Mouse (Mus musculus) embryo, embryonic 9.5 days (tissue): ENCODE data around the gene Bpifb2.
"Not testable (repeated sequence)": the region's sequence is repeated elsewhere in the genome, so short reads cannot be mapped to it uniquely, and the experiment has no call there.

Experiments used
- DNase-seq: peaks from one replicate; pipeline ENCODE4 v3.0.0-alpha.2; 2017; ENCODE audit errors: extremely low spot score

Bpifb2 gene

GRCm38 (mm10) chr2:153874745-153875144 is at the start of gene Bpifb2:
Bpifb2 (plus strand) TSS chr2:153875045.
- DNase-seq = no peak

GRCm38 (mm10) chr2:153825900-153826299 is 48.9 kb upstream of the Bpifb2 start:
- DNase-seq = not testable (repeated sequence)

GRCm38 (mm10) chr2:153827171-153827830 is 47.5 kb upstream of the Bpifb2 start:
- no peak for DNase-seq

- no peak for DNase-seq
These were observed 46.1 kb upstream of the Bpifb2 start for GRCm38 (mm10) chr2:153828704-153829103.

- no peak for DNase-seq
These were observed 41.6 kb upstream of the Bpifb2 start for GRCm38 (mm10) chr2:153833291-153833690.

GRCm38 (mm10) chr2:153842854-153843253 is 32.0 kb upstream of the Bpifb2 start:
- DNase-seq = no peak

- DNase-seq = no peak
These were observed 26.5 kb upstream of the Bpifb2 start for GRCm38 (mm10) chr2:153848389-153848788.

- DNase-seq = no peak
These were observed 24.4 kb upstream of the Bpifb2 start for GRCm38 (mm10) chr2:153850351-153851029.

GRCm38 (mm10) chr2:153851030-153851360 is 23.9 kb upstream of the Bpifb2 start:
- peak; percentile 49 for DNase-seq

GRCm38 (mm10) chr2:153853544-153853943 is 21.3 kb upstream of the Bpifb2 start:
- DNase-seq = peak; percentile 11

- no peak for DNase-seq
These were observed 15.3 kb upstream of the Bpifb2 start for GRCm38 (mm10) chr2:153859581-153859980.

- no peak for DNase-seq
These were observed 14.5 kb upstream of the Bpifb2 start for GRCm38 (mm10) chr2:153860315-153860714.

GRCm38 (mm10) chr2:153860715-153861114 is 14.1 kb upstream of the Bpifb2 start:
- no peak for DNase-seq

GRCm38 (mm10) chr2:153861960-153862359 is 12.9 kb upstream of the Bpifb2 start:
- DNase-seq = no peak

GRCm38 (mm10) chr2:153870984-153871383 is 3.9 kb upstream of the Bpifb2 start, which contains the start of gene Sun5:
Sun5 (minus strand) TSS chr2:153871084.
- no peak for DNase-seq

- no peak for DNase-seq
These were observed 24.3 kb downstream of the Bpifb2 start for GRCm38 (mm10) chr2:153899111-153899510.

- no peak for DNase-seq
These were observed 25.2 kb downstream of the Bpifb2 start, which contains the start of gene Bpifb6 for GRCm38 (mm10) chr2:153900088-153900487. Bpifb6 (plus strand) TSS chr2:153900388.

- DNase-seq = no peak
These were observed 27.9 kb downstream of the Bpifb2 start for GRCm38 (mm10) chr2:153902726-153903125.

- DNase-seq = no peak
These were observed 31.8 kb downstream of the Bpifb2 start for GRCm38 (mm10) chr2:153906626-153907025.

- DNase-seq = no peak
These were observed 39.3 kb downstream of the Bpifb2 start for GRCm38 (mm10) chr2:153914151-153914550.

GRCm38 (mm10) chr2:153917930-153918329 is 43.1 kb downstream of the Bpifb2 start, which contains the start of gene Bpifb3:
Bpifb3 (plus strand) TSS chr2:153918230.
- DNase-seq = no peak

- DNase-seq = no peak
These were observed 46.4 kb downstream of the Bpifb2 start for GRCm38 (mm10) chr2:153921246-153921645.

GRCm38 (mm10) chr2:153929871-153930413 is 55.1 kb downstream of the Bpifb2 start:
- DNase-seq = peak; percentile 61
